Mouse (Mus musculus) hindbrain, embryonic 13.5 days (tissue): ENCODE measurements around the gene Spata25. TPM values are rescaled to one million over a fixed set of nuclear protein-coding genes. Genes with fewer than 3 reads are reported as not detected.

Source experiments
- ATAC-seq: fragments of 200-750 bp; cut with Nextera tagmentation; 2 replicates; pipeline ENCODE4 v1.8.0; 2017; ENCODE audit warnings: moderate TSS enrichment; ENCODE audit not compliant: low FRiP score
- H3K27ac ChIP-seq: fragments of 300-500 bp; sonication (generic); 2 replicates; pipeline ENCODE4 v1.5.1; 2015; ENCODE audit warnings: inconsistent platforms, mild to moderate bottlenecking, moderate library complexity
- H3K27me3 ChIP-seq: fragments of 300-500 bp; sonication (generic); 2 replicates; pipeline ENCODE4 v1.6.1; 2015; ENCODE audit warnings: mild to moderate bottlenecking, inconsistent platforms
- H3K36me3 ChIP-seq: fragments of 300-500 bp; sonication (generic); 2 replicates; pipeline ENCODE4 v1.6.1; 2015; ENCODE audit warnings: mild to moderate bottlenecking, inconsistent platforms
- H3K4me1 ChIP-seq: fragments of 300-500 bp; sonication (generic); replicated peaks from 2 replicates; pipeline ENCODE4 v1.6.1; 2015; ENCODE audit warnings: inconsistent platforms
- H3K4me2 ChIP-seq: fragments of 300-500 bp; sonication (generic); 2 replicates; pipeline ENCODE4 v1.6.1; 2015; ENCODE audit warnings: inconsistent platforms, mild to moderate bottlenecking, moderate library complexity
- H3K4me3 ChIP-seq: fragments of 300-500 bp; sonication (generic); 2 replicates; pipeline ENCODE4 v1.5.1; 2015; ENCODE audit warnings: mild to moderate bottlenecking, inconsistent platforms
- H3K9ac ChIP-seq: fragments of 300-500 bp; sonication (generic); 2 replicates; pipeline ENCODE4 v1.6.1; 2015; ENCODE audit warnings: mild to moderate bottlenecking, inconsistent platforms
- H3K9me3 ChIP-seq: fragments of 300-500 bp; sonication (generic); 2 replicates; pipeline ENCODE4 v1.6.1; 2016; ENCODE audit warnings: inconsistent platforms
- WGBS: fragments of 180-500 bp; shearing (Covaris S2); methylation state at CpG from one replicate; pipeline ENCODE4 v1.1.7; 2015; 5-methylcytosine and 5-hydroxymethylcytosine counted together
- polyA plus RNA-seq: library from polyadenylated mRNA; unstranded; fragments of >200 nt; fragmentation: Nextera tagmentation; extraction: Ambion mirVana; gene quantifications from 2 replicates; pipeline ENCODE4 v1.2.1, GENCODE M21; 2015

Gene Spata25
- polyA plus RNA-seq, 1 experiment from 2014 or later = not detected

GRCm38 (mm10) chr2:164834531-164834930, 6.2 kb upstream of the Spata25 start:
- no peak for ATAC-seq
- Histone ChIP-seq H3K36me3 (peaks cover 32% of the 10 kb centered on the region), H3K4me3 (peak overlapping the region; percentile 69), H3K4me1 (peaks cover 27% of the 10 kb centered on the region), H3K9me3 (no peaks in the 10 kb centered on the region), H3K27ac (no peak overlapping the region; the same call in 1 of the 2 replicates), H3K27me3 (no peaks in the 10 kb centered on the region), H3K9ac (peak overlapping the region; percentile 83), H3K4me2 (peak overlapping the region; percentile 98)
- WGBS = 50% methylated on average over 8 of the region's 8 CpGs

- H3K27me3 ChIP-seq = no peaks in the 10 kb centered on the region
- ATAC-seq = peak; percentile 78
- H3K9ac ChIP-seq = peak within 1 kb of the TSS; percentile 83
- H3K4me1 ChIP-seq = peaks cover 27% of the 10 kb centered on the region
- under 1% methylated on average over 31 of the region's 31 CpGs for WGBS
- peak within 1 kb of the TSS; percentile 69 for H3K4me3 ChIP-seq
- H3K36me3 ChIP-seq = peaks cover 28% of the 10 kb centered on the region
- peak within 1 kb of the TSS; percentile 98 for H3K4me2 ChIP-seq
- H3K27ac ChIP-seq = peak within 1 kb of the TSS; percentile 73
- no peaks in the 10 kb centered on the region for H3K9me3 ChIP-seq
These were observed 5.1 kb upstream of the Spata25 start, which contains the start of gene Neurl2 for GRCm38 (mm10) chr2:164833314-164833959. Gene Neurl2, minus strand, starts transcription at chr2:164833456.

DNA sequence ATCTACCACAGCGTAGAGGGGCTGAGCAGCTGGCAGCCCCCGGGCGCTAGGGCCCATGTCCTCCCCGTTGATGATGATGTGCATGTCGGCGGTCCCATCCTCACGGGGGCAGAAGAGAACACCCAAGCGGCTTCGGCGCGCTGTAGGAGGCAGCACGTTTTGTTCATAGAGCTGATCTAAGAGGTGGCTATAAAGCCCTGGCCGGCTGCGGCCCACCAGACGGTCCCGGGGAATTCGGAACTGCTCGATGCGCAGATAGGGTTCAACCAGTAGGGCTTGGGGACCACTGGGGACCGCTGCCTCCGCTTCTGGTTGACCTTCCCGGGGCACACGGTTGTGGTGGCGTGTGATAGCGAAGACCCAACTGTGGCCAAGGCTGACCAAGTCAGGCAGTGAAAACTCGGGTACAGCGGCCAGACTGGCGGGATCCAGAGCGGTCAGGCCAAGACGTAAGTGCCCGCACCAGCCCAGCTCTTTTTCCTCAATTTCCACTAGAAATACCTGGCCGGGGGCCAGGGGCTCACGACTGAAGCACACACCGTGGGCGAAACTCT, 4.5 kb upstream of the Spata25 start, which contains the start of gene Ctsa:
Gene Ctsa (plus strand): TSS at position 126 of the 554 bp plus-strand sequence.
- H3K36me3 ChIP-seq = peaks cover 28% of the 10 kb centered on the region
- H3K9me3 ChIP-seq = no peaks in the 10 kb centered on the region
- peaks cover 27% of the 10 kb centered on the region for H3K4me1 ChIP-seq
- peak within 1 kb of the TSS; percentile 69 for H3K4me3 ChIP-seq
- WGBS = 2% methylated on average over 35 of the region's 35 CpGs
- H3K27me3 ChIP-seq = no peaks in the 10 kb centered on the region
- peak within 1 kb of the TSS; percentile 73 for H3K27ac ChIP-seq
- peak within 1 kb of the TSS; percentile 98 for H3K4me2 ChIP-seq
- peak; percentile 62 for ATAC-seq
- H3K9ac ChIP-seq = peak within 1 kb of the TSS; percentile 83

DNA sequence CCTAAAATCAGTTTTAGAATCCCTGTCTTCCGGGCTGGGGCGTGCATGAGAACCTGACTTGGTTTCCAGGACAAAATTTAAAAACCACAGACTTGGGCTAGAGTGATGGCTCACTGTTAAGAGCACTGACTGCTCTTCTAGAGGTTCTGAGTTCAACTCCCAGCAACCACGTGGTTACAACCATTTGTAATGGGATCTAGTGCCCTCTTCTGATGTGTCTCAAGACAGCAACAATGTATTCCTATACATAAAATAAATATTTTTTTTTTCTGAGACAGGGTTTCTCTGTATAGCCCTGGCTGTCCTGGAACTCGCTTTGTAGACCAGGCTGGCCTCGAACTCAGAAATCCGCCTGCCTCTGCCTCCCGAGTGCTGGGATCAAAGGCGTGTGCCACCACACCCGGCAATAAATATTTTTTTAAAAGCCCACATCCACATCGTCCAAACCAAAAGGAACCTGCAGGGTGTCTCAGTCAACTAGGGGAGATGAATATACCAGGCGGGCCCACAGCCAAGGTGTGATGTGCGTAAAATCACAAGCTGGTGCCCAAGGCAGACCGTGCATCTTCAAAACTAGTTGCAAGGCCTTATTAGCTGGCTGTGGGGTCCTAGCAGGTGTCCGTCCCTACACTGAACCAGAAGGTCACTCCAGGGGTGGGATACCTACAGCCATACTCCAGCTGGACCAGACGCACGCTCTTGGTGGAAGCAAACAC, 3.9 kb upstream of the Spata25 start:
- H3K9ac ChIP-seq = peak overlapping the region; percentile 83
- no peaks in the 10 kb centered on the region for H3K9me3 ChIP-seq
- WGBS = 62% methylated on average over 16 of the region's 16 CpGs
- H3K4me2 ChIP-seq = peak overlapping the region; percentile 98
- peaks cover 30% of the 10 kb centered on the region for H3K36me3 ChIP-seq
- peak overlapping the region; percentile 73 for H3K27ac ChIP-seq
- no peak; the same call in 1 of the 2 replicates for ATAC-seq
- no peaks in the 10 kb centered on the region for H3K27me3 ChIP-seq
- H3K4me3 ChIP-seq = peak overlapping the region; percentile 69
- peaks cover 27% of the 10 kb centered on the region for H3K4me1 ChIP-seq

DNA sequence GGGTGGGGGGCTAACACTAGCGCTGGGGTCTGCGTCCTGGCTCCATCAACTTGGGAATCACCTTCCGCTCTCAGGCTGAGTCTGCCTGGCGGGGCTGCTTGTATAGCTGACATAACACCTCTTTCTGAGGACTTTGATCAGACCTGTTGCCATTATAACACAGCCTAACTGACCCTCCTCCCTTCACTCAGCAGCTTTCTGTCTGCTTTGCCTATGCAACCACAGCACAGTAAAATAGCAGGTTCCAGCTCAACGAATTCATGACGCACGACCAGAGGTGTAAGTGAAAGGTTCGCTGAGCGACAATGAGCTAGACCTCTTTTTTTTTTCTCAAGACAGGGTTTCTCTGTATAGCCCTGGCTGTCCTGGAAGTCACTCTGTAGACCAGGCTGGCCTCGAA, 2.7 kb upstream of the Spata25 start:
- Histone ChIP-seq H3K4me2 (no peak overlapping the region), H3K27ac (no peak overlapping the region), H3K9me3 (no peaks in the 10 kb centered on the region), H3K4me1 (peaks cover 28% of the 10 kb centered on the region), H3K9ac (no peak overlapping the region), H3K36me3 (peaks cover 30% of the 10 kb centered on the region), H3K4me3 (no peak overlapping the region), H3K27me3 (no peaks in the 10 kb centered on the region)
- ATAC-seq = no peak
- whole genome bisulfite sequencing = 87% methylated on average over 10 of the region's 10 CpGs

DNA sequence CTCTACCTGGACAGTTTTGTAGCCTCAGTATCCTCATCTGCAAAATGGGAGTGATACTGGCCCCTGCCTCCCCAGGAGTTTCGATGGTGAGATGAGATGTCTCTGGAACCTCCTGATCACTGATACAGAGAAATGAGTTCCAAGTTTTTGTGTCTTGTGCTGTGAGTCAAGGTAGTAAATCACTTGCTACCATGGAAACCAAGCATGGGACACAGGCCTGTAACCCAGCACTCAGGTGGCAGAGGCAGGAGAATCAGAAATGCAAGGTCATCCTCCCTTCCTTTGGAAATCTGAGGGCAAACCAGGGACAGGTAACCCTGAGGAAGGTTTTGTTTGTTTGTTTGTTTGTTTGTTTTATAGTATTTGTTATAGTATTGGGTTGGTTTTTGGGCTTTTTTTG, 753 bp upstream of the Spata25 start:
- Histone ChIP-seq H3K4me1 (peaks cover 17% of the 10 kb centered on the region), H3K27me3 (no peaks in the 10 kb centered on the region), H3K36me3 (peaks cover 47% of the 10 kb centered on the region), H3K9ac (no peak overlapping the region), H3K4me2 (no peak overlapping the region), H3K27ac (no peak overlapping the region), H3K4me3 (no peak overlapping the region), H3K9me3 (no peaks in the 10 kb centered on the region)
- WGBS = 93% methylated on average over 1 of the region's 1 CpGs
- no peak for ATAC-seq

DNA sequence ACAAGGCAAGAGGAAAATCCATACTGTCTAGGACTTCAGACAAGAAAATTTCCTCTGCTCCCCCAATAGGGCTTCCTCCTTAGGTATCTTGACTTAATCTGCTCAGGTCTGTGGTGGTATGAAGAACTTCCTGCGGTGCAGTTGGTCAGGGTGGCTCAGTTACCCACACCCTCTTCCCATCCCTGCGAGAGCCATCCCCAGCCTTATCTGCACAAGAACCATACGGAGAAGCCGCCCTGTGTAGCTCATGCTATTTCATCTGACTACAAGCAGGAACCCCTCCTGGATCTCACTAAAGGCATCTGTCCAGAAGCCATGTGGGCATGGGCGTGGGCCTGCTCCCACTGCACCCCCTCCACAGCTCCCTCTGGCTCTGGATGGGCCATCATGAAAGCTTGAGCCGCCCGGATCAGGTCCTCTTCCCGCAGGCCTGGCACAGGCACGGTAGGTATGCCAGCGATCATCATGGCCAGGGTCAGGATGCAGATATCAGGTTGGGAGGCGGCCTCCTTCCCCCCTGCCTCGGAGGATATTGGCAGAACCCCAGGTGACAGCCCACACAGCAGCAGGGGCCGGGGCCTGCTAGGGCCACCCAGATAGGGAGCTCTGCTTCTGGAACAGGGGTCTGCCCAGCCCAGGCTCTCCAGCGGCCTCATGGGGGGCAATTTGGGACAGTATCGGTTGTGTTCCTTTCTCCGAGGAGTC, 1.0 kb downstream of the Spata25 start:
- WGBS = 86% methylated on average over 16 of the region's 16 CpGs
- Histone ChIP-seq H3K27me3 (no peaks in the 10 kb centered on the region), H3K27ac (no peak overlapping the region), H3K36me3 (peaks cover 47% of the 10 kb centered on the region), H3K4me1 (peaks cover 18% of the 10 kb centered on the region), H3K9me3 (no peaks in the 10 kb centered on the region), H3K9ac (0 out of 2 replicates have a peak overlapping the region, but pooled peaks have one; percentile 43), H3K4me2 (no peak overlapping the region), H3K4me3 (no peak overlapping the region)
- ATAC-seq = no peak

GRCm38 (mm10) chr2:164825521-164825920, 2.8 kb downstream of the Spata25 start:
- Histone ChIP-seq H3K4me1 (peaks cover 24% of the 10 kb centered on the region), H3K4me3 (no peak overlapping the region), H3K9ac (no peak overlapping the region), H3K36me3 (peaks cover 61% of the 10 kb centered on the region), H3K4me2 (no peak overlapping the region), H3K27ac (no peak overlapping the region), H3K9me3 (no peaks in the 10 kb centered on the region), H3K27me3 (no peaks in the 10 kb centered on the region)
- no peak for ATAC-seq
- 95% methylated on average over 17 of the region's 17 CpGs for WGBS

GRCm38 (mm10) chr2:164823969-164824368, 4.4 kb downstream of the Spata25 start:
- Histone ChIP-seq H3K9me3 (no peaks in the 10 kb centered on the region), H3K4me3 (peak overlapping the region; percentile 72), H3K36me3 (peaks cover 70% of the 10 kb centered on the region), H3K27me3 (no peaks in the 10 kb centered on the region), H3K9ac (0 out of 2 replicates have a peak overlapping the region, but pooled peaks have one; percentile 8), H3K27ac (no peak overlapping the region), H3K4me1 (peaks cover 24% of the 10 kb centered on the region), H3K4me2 (peak overlapping the region; percentile 56)
- ATAC-seq = no peak
- WGBS = 95% methylated on average over 4 of the region's 4 CpGs

- Histone ChIP-seq H3K36me3 (peaks cover 63% of the 10 kb centered on the region), H3K9me3 (no peaks in the 10 kb centered on the region), H3K27me3 (no peaks in the 10 kb centered on the region), H3K4me2 (peak overlapping the region; percentile 56), H3K27ac (peak overlapping the region; percentile 94), H3K4me1 (peaks cover 24% of the 10 kb centered on the region), H3K9ac (peak overlapping the region; percentile 81), H3K4me3 (peak overlapping the region; percentile 72)
- ATAC-seq = peak; percentile 74
- WGBS = 4% methylated on average over 10 of the region's 10 CpGs
These were observed 5.2 kb downstream of the Spata25 start for GRCm38 (mm10) chr2:164823181-164823585.

DNA sequence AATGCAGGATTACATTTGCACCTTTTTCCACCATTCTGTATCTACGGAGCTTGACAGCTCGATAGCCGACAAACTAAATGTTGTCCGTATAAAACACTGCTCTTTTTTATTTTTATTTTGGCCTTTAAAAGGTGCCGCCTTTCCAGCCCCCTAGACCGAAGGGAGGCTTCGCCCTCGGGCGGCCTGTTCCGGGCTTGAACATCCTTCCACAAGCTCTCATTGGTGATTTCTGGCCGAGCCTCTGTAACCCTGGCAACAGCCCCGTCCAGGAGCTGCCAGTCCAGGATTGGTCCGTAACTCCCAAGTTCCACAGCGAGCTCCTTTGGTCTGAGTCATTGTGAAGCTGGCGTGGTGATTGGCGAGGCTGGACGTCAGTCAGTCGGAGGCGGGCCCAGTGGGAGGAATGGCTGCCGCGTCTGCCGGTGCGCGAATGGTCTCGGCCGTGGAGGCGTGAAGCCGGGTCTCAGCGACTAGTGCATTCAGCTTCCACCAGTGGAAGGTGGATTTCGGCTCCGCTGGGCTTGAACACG, 5.6 kb downstream of the Spata25 start, which contains the start of gene Zswim1:
Gene Zswim1 (plus strand): TSS at position 51 of the 530 bp plus-strand sequence.
- WGBS = 1% methylated on average over 32 of the region's 32 CpGs
- H3K9me3 ChIP-seq = no peaks in the 10 kb centered on the region
- H3K27ac ChIP-seq = peak within 1 kb of the TSS; percentile 94
- H3K36me3 ChIP-seq = peaks cover 58% of the 10 kb centered on the region
- H3K9ac ChIP-seq = peak within 1 kb of the TSS; percentile 81
- ATAC-seq = peak; percentile 99
- H3K4me3 ChIP-seq = peak within 1 kb of the TSS; percentile 72
- H3K4me2 ChIP-seq = peak within 1 kb of the TSS; percentile 56
- H3K27me3 ChIP-seq = no peaks in the 10 kb centered on the region
- H3K4me1 ChIP-seq = peaks cover 24% of the 10 kb centered on the region
